Mouse (Mus musculus) hematopoietic stem cell, adult 5-6 weeks (primary cell): ENCODE data around the gene Adcy3. TPM values are rescaled to one million over a fixed set of nuclear protein-coding genes. Genes with fewer than 3 reads are reported as not detected.

ENCODE experiments used
- ATAC-seq, 2 experiments: fragments of 125-278 bp in 1 of 2; replicated peaks in 1 of 2; 2 replicates each; pipeline ENCODE4 v1.8.0; 2016 to 2017; ENCODE audit warnings: inconsistent platforms in 2 of 2, mild to moderate bottlenecking in 2 of 2, moderate number of reproducible peaks in 2 of 2, low read depth in 1 of 2, moderate TSS enrichment in 1 of 2; ENCODE audit not compliant: low FRiP score in 2 of 2, poor library complexity in 2 of 2, severe bottlenecking in 2 of 2, insufficient read depth in 1 of 2, low TSS enrichment in 1 of 2
- total RNA-seq: library from RNA; stranded (forward); fragments of 172-1452, 232-1000 nt; gene quantifications from 2 replicates; pipeline ENCODE4 v1.2.3, GENCODE M21; 2017

The Adcy3 gene
- total RNA-seq, result 1.8 and 4.9 TPM in 2 replicates

DNA sequence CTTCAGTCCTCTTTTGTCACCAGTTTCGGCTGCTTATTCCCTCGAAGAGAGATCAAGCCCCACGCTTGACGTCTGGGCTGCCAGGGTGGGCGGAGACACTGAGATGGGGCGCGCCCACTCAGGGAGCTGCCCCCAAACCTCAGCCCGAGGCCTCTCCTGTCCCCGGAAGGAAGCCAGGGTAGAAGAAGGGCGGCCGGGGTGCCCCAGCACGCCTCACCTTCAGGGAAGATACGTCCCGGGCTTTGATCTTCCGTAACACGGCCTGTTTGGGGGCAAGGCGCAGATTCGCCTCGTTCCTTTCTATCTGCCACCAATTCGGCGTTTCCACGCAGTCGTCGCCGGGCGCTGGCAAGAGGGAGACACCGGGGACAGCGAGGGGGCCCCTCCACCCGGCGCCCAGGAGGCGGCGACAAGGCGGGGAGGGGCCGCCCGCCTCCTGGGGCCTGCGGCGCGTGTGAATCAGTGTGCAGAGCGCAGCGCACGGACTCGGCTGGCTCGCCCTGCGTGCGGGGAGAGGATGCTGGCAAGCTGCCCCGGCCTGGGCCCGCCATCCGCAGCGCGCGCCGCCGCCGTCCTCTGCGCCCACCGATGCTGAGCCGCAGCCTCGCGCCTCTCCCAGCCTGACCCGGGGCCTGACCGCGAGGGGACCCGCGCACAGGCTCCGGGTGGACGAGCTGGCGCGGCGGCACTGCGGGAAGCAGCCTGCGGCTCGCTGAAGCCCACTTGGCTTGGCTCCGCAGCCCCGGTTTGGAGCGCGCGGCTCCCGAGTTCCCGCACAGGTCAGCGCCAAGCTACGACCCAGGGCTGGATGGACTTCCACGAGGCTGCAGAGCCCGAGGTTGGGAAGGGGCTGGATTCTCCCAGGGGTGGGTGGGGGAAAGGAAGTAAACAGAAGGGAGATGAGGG, at the start of gene Adcy3:
Gene Adcy3, plus strand, starts transcription at position 163 of the 906 bp plus-strand sequence.
- ATAC-seq, result peak; percentile 74 to 79

DNA sequence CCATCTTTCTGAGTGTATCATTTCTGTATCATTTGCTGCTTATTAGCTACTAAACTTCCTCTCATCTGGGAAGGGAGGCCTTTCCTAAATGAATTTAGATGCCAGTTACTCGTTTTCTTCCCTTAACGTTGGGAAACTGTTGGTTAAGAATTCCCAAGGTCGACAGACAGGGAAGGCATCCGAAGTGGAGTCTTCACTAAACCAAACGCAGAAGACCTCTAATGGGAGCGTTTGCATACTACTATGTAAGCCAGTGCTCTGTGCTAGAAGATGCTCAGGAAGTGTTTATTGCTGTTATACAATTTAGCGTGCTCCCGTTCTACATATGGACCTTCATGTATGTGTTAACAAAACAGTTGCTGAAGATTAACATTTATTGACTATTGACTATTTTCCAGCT, 49.5 kb upstream of the Adcy3 start:
- no peak for ATAC-seq

DNA sequence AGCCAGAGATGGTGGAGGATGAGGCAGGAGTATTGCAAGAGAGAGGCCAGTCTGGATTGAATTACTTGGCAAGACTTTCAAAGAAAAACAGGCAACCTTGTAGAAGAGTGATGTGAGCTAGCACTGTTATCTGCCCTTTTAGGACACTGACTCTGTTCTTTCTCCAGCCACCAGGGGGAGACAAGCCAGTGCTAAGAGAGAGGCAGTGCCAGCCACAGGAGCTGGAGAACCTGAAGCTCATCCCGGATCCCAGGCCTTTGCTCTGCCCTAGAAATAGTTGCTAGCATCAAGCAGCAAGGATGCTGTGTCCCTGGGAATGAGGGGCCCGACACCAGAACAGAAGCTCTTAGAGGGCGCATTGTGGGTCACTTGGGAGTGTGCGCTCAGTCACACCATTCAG, 25.5 kb upstream of the Adcy3 start:
- ATAC-seq, result peak in 1 of 2 experiments; percentile 66; a peak in 2 of 4 replicates

DNA sequence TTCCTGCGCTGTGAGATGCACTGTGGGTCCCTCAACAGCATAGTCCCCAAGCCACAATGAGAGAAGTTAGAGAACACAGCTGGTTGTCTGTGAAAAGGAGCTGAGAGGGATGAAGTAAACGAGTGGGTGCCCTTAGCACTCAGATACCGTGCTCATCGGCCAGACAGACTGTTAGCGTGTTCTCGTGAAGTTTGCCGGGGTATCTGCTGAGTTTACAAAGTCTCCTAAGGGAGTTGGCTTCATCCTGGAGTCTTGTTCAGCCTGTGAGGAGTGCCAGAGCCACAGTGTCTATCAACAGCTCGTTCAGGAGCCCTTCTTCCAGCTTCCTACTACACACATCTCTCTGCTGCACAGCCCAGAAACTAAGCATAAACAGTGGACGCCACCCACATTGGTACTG, 16.8 kb upstream of the Adcy3 start:
- ATAC-seq, result no peak

DNA sequence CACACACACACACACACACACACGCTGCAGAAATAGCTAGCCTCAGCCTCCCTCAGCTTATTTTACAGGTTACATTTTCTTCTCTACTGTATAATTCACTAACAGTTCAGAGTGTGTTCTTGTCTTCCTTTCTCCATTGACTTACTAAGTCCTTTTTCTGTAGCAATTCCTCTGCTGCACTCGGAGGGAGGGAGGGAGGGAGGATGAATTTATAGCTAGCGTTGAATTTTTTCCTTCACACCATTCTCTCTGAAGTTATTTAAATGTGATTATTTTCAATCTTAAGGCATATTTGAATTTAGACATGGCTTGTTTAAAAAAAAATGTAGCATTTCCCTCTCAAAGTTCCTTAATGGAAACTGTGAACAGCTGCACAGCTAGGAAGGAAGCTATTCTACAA, 15.8 kb upstream of the Adcy3 start:
- no peak for ATAC-seq

DNA sequence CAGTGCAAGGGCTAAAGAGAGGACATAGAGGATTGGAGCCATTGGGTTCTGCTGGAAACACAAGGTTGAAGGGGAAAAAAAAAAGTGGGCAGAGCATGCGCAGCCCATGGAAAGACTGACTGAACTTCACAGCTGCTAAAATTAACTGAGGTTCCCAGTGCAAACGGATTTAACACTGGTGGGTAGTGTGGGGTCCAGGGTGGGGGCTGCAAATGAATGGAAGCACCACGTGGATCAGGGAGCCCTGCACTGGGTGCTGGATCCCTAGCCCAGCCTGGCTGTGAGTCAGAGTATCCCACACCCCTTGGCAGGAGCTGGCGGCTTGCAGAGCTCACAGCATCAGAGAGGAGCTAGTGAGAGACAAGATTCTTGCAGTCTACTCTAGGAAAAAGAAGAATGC, 15.3 kb upstream of the Adcy3 start:
- ATAC-seq, result no peak

DNA sequence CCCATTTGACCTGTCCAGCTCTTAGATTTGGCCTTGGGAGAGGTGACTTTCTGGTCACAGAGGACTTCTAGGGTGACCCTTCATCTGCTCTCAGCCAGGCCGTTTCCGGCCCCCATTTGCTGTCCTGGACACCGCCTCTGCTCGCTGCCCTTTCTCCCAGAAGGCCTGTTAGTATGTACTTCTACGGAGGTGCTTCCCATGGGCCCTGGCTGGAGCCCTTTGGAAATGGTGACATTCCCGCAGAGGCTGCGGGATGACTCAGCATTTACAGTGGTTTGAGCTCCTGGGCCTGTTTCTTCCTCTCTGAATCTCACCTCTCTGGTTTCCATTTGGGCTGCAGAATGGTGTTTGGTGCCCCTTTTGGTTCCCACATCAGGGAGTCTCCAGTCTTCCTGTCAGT, 5.6 kb upstream of the Adcy3 start:
- ATAC-seq, result no peak

DNA sequence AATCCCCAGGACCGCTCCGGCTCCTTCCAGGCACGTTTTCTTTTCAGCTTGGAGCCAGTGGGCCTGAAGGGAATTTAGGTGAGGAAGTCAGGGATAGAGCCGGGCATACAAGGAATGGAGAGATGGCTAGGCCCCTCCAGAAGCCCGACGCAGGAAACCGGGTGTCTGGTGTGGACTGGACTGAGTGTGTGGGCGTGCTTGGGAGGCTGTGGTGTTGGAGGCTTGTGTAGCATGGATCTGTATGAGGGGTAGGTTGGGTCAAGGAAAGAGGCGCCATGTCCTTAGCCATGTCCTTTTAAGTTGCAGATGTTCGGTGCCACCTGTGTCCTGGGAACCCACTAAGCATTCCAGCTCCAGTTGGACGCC, 927 bp downstream of the Adcy3 start:
- no peak for ATAC-seq

DNA sequence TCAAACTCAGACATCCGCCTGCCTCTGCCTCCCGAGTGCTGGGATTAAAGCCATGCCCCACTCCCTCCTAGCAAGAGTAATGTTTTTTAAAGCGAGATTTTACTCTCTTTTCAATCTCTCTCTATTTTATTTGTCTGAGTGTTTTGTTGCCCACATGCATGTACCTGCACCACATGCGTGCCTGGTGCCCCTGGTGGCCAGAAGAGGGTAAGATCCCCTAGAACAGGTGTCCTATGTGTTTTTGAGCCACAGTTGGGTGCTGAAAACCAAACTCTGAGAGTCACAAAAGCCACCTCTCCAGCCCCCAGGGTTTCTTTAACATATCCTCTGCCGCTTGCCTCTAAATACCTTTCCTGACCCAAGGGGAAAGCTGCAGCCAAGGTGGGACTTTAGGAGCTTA, 10.3 kb downstream of the Adcy3 start:
- no peak for ATAC-seq

DNA sequence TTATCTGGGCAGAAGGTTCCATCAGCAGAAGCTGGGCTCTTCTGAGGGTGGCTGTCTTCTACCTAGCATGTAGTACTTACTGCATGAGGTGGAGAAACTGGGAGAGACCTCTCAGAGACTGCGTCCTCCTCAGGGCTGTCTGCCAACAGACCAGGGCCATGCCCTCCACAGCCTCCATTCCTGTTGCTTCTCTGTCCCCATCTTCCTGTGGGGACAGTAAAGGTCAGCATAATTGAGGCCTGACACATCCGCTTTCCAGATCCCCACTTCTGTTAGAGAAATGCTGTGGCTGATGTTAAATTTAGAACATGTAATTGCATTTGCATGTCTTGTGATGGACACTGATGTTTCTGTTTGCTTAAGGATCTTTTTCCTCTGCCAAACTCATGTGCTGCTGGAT, 18.0 kb downstream of the Adcy3 start:
- no peak for ATAC-seq

DNA sequence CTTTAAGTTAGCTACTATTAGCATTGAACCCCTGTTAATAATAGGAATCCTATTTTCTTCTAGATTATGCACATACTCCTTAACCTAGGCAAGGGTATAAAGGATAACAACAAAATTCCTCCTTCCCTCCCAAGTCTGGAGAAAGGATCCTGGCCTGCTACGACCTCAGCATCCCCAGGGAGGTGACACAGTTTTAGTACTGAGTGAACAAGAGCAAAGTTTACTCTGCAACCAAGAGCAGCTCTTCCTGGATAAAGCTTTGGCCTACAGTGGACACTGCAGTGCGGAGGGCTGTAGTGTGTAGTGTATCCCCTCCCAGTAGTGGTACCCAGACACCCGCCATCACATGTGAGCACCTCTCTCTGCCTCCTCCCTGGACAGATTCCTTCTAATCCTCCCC, 19.1 kb downstream of the Adcy3 start:
- ATAC-seq, result no peak

DNA sequence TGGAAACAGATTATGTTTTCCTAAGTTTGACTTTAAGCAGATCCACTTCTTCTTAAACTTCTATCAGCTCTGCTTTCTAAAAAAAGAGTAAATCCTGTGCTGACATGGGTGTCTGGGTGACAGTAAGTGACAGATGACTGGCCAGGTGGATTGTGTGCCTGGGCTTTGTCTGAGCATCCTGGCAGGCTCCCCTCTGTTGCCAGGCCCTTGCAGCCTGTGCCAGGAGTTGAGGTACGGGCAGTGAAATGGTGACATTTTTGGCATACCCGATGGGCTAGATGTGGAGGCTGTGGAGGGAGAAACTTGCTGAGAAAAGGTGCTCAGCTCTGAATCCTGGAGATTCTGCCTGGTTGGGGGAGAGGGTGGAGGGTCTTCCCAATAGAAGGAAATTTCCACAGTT, 24.6 kb downstream of the Adcy3 start:
- no peak for ATAC-seq

DNA sequence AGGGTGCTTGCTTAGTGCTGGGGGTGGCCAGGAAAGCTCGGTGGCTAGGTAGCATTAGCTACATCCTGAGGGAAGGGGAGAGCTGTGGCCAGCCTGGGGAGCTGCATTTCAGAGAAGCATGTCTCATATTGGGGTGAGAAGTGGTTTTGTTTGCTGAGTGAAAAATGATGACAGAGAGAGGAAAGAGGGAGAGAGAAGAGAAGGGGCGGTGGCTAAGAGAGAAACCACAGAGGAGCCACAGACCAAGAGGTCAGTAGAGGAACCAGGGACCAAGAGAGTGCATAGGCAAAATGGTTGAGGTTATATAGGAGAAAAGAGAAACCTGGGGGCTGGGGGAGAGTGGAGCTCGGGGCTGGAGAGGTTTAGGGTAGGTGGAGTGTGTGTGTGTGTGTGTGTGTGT, 25.3 kb downstream of the Adcy3 start:
- ATAC-seq, result peak; percentile 70 to 78

DNA sequence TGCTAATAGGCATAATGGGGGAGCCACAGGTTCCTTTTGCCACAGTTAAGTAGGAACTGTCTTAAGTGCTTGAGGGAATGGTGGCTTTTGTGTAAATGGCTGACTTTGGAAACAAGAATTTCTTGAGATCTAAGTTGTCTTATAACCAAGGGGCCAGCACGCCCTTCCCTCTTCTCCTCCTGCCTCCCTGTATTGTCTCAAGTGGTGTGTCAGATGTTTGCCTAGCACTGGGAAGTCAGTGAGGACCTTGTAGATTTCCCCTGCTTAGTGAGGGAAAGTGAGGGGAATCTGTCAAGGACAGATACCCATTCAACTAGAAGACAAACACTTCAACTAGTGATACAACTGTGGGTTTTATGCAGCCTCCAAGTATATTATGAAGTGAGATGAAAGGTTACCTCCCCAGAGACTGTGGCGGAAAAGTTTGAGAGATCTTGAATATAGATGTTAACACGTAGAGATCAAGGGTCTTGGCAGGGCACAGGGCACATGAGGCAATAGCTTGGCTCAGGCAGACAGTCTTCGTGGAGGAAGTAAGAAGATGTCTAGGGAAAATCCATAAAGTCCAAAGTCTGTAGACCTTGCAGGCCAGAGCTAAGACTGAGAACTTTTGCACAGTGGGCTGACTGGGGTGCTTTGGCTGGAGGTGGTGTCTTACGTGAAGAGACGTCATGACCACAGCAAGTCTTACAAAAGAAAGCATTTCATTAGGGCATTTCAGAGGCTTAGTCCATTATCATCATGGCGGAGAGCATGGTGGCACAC, 26.1 kb downstream of the Adcy3 start:
- no peak for ATAC-seq

DNA sequence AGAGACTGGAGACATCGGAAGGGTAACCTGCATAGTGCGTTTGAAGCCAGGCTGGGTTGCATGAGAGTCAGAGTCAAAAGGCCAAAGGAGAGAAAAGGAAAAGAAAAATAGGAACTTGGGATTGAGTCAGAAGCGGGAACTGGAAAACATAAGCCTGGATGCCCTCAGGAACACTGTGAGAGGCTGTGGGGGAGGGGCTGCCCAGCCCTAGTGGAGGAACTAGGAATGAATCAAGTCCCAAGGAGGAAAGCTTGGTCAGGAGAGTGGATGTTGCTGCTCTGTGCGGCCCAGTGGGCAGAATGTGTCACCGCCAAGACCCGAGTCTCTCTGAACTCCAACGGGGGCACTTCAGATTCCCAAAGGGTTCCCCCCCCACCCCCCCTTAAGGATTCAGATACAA, 27.4 kb downstream of the Adcy3 start:
- ATAC-seq, result no peak

DNA sequence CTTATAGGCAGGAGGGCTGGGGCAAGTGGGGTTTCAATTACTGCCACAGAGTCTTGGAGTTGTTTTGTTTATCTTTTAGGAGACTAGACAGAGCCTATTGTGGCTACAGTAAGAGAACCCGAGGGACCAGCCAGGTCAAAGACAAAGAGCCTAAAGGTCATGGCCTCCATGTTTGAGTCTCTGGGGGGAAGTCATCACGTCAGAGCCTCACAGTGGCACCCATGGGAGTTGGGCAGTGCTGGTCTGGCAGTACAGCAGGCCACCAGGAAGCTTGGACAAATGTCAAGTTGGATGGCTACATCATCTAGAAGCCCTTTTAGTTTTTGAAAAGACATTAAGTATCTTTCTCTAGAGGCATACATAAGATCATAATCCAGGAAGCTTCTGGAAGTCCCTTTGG, 30.0 kb downstream of the Adcy3 start:
- no peak for ATAC-seq

DNA sequence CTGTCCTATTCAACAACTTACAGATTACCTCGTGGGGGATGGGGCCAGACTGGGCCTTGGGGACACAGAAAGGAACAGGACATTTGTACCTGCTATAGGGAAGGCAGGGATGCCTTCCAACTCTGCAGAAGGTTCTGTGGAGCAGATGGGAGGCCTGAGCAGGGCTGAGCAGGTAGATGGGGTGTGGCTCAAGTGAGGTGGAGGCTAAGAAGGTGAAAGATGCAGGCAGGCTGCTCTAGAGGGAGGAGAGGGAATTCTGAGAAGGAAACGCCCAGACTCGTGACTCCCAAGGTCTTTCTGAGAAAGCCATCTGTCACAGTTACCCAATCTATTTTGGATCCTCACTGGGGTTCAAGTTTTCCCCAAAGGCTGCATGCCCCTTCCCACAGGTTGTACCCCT, 34.1 kb downstream of the Adcy3 start:
- ATAC-seq, result no peak

DNA sequence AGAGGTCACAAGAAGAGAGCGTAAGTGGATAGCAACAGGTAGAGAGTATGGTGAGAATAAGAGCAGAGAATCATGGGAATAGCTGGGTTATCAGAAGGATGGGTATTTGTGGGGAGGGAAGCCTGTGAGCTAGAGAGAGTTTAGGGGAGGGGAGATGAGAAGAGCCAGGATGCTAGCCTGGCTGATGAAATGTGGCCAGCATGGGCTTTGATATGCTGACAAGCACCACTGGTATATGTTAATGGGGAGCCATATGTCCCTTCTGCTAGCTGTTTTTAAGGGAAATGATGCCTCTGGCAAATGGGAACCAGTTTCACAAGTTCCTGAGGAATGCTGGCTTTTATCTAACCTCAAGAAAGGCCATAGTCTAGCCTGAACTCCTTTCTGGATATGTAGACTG, 36.2 kb downstream of the Adcy3 start:
- ATAC-seq, result no peak

DNA sequence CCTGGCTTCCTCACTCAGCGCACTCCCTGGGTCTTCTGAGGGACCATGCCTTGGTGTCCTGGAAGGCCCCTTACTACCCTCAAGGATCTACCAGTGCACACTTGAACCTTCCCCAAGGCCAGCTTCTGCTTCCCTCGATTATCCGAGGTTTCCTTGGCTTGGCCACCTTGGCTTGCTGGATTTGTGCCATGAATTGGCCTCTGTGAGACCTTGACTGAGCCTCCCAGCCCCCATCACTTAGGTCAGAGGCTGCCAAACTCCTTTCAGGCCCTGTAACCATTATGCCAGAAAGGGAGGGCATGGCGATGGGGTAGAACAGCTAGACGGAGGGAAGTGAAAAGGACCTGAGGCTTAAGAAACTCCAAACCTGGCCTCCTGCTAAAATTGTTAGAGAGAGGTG, 36.7 kb downstream of the Adcy3 start:
- ATAC-seq, result no peak
